Mouse (Mus musculus) intestine, embryonic 16.5 days (tissue): ENCODE measurements around the gene Prr13. TPM values are rescaled to one million over a fixed set of nuclear protein-coding genes. Genes with fewer than 3 reads are reported as not detected.

Experiments
- ATAC-seq: fragments of 200-750 bp; cut with Nextera tagmentation; 2 replicates; pipeline ENCODE4 v1.8.0; 2017; ENCODE audit warnings: moderate TSS enrichment, moderate library complexity
- H3K27ac ChIP-seq: fragments of 300-500 bp; sonication (generic); 2 replicates; pipeline ENCODE4 v1.5.1; 2014; ENCODE audit warnings: mild to moderate bottlenecking, low read length
- H3K27me3 ChIP-seq: fragments of 300-500 bp; sonication (generic); replicated peaks from 2 replicates; pipeline ENCODE4 v1.6.1; 2014; ENCODE audit warnings: low read length, control low read depth, mixed read lengths; ENCODE audit not compliant: control insufficient read depth, insufficient read depth
- H3K36me3 ChIP-seq: fragments of 300-500 bp; sonication (generic); 2 replicates; pipeline ENCODE4 v1.6.1; 2014; ENCODE audit warnings: low read length, control low read depth; ENCODE audit not compliant: control insufficient read depth, insufficient read depth
- H3K4me1 ChIP-seq: fragments of 300-500 bp; sonication (generic); 2 replicates; pipeline ENCODE4 v1.6.1; 2014; ENCODE audit warnings: low read length, control low read depth, mixed read lengths; ENCODE audit not compliant: control insufficient read depth, insufficient read depth
- H3K4me2 ChIP-seq: fragments of 300-500 bp; sonication (generic); 2 replicates; pipeline ENCODE4 v1.6.1; 2014; ENCODE audit warnings: low read depth, low read length, control low read depth
- H3K4me3 ChIP-seq: fragments of 300-500 bp; sonication (generic); 2 replicates; pipeline ENCODE4 v1.5.1; 2014; ENCODE audit warnings: mild to moderate bottlenecking, low read length
- H3K9ac ChIP-seq: fragments of 300-500 bp; sonication (generic); 2 replicates; pipeline ENCODE4 v1.6.1; 2014; ENCODE audit warnings: low read depth, low read length
- H3K9me3 ChIP-seq: fragments of 300-500 bp; sonication (generic); 2 replicates; pipeline ENCODE4 v1.6.1; 2016; ENCODE audit warnings: low read length, control low read depth; ENCODE audit not compliant: control insufficient read depth
- WGBS: fragments of 180-500 bp; shearing (Covaris S2); extraction: QIAGEN DNeasy Blood & Tissue Kit; methylation state at CpG from one replicate; pipeline ENCODE4 v1.1.7; 2014; 5-methylcytosine and 5-hydroxymethylcytosine counted together
- polyA plus RNA-seq: library from polyadenylated mRNA; unstranded; fragments of >200 nt; fragmentation: Nextera tagmentation; extraction: Ambion mirVana; gene quantifications from 2 replicates; pipeline ENCODE4 v1.2.1, GENCODE M21; 2015

Prr13 gene
- polyA plus RNA-seq, 1 experiment from 2014 or later, result 173 TPM

GRCm38 (mm10) chr15:102458050-102458736 lies 635 bp upstream of the Prr13 start:
- Histone ChIP-seq H3K9ac (no peak overlapping the region), H3K4me3 (peak overlapping the region; percentile 62)
- WGBS, result 75% methylated on average over 5 of the region's 5 CpGs

DNA sequence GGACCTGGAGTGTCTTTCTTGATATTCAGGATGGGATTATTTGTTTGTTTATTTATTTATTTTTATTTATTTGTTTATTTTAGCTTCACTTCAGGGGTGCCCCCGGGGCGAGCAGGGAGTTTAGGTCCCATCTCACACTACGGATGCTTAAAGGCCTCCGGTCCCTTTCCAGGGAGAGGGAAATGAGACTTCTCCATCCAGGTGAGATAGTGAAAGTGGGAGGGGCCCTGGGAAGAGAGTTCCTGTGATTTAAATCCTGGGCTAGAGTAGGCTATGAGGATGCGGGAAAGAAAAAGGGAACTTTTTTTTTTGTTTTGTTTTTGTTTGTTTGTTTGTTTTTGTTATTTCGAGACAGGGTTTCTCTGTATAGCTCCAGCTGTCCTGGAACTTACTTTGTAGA lies 553 bp downstream of the Prr13 start:
- H3K4me3 ChIP-seq, result peak overlapping the region; percentile 62
- peaks cover 14% of the 10 kb centered on the region for H3K4me1 ChIP-seq
- no peaks in the 10 kb centered on the region for H3K36me3 ChIP-seq
- peak; percentile 67 for ATAC-seq
- H3K27me3 ChIP-seq, result no peaks in the 10 kb centered on the region
- no peaks in the 10 kb centered on the region for H3K9me3 ChIP-seq
- peak overlapping the region; percentile 71 for H3K9ac ChIP-seq
- H3K4me2 ChIP-seq, result peak overlapping the region; percentile 60
- peak overlapping the region; percentile 65 for H3K27ac ChIP-seq
- 24% methylated on average over 6 of the region's 6 CpGs for WGBS

More at GRCm38 (mm10) chr15:102458050-102458736, 635 bp upstream of the Prr13 start:
- Histone ChIP-seq H3K36me3 (no peaks in the 10 kb centered on the region), H3K4me1 (peaks cover 14% of the 10 kb centered on the region), H3K27ac (peak overlapping the region; percentile 20; the same call in 1 of the 2 replicates), H3K4me2 (peak overlapping the region; percentile 60), H3K27me3 (no peaks in the 10 kb centered on the region), H3K9me3 (no peaks in the 10 kb centered on the region)
- ATAC-seq, result peak; percentile 7; the same call in 1 of the 2 replicates

DNA sequence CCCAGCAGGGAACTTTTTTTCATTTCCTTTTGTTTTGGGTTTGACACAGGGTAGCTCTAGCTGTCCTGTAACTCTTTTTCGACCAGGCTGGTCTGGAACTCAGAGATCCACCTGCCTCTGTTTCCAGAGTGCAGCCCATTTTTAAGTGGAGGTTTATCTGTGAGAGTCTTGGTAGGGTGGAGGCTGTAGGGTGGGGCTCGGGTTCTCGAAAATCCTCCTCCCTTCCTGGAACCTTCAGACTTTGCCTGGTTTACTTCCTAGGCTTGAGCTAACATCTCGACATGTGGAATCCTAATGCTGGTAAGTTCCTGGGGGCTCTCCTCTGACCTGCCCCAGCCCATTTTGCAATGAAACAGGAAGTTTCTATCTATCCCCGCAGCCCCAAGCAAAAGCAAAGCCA lies 1.0 kb downstream of the Prr13 start:
- 0 out of 2 replicates have a peak overlapping the region, but pooled peaks have one; percentile 50 for H3K9ac ChIP-seq
- peak overlapping the region; percentile 50; the same call in 1 of the 2 replicates for H3K27ac ChIP-seq

GRCm38 (mm10) chr15:102460409-102460808 lies 1.6 kb downstream of the Prr13 start:
- no peak for ATAC-seq
- Histone ChIP-seq H3K9me3 (no peaks in the 10 kb centered on the region), H3K9ac (peak overlapping the region; percentile 50; the same call in 1 of the 2 replicates), H3K27me3 (no peaks in the 10 kb centered on the region), H3K36me3 (no peaks in the 10 kb centered on the region), H3K4me1 (peaks cover 14% of the 10 kb centered on the region), H3K4me2 (peak overlapping the region; percentile 60), H3K27ac (peak overlapping the region; percentile 50; the same call in 1 of the 2 replicates), H3K4me3 (peak overlapping the region; percentile 62)
- 81% methylated on average over 12 of the region's 12 CpGs for WGBS

More for the DNA sequence above, 1.0 kb downstream of the Prr13 start:
- Histone ChIP-seq H3K4me1 (peaks cover 14% of the 10 kb centered on the region), H3K4me3 (peak overlapping the region; percentile 62), H3K27me3 (no peaks in the 10 kb centered on the region), H3K4me2 (peak overlapping the region; percentile 60), H3K9me3 (no peaks in the 10 kb centered on the region), H3K36me3 (no peaks in the 10 kb centered on the region)
- peak; percentile 24 for ATAC-seq
- 48% methylated on average over 5 of the region's 5 CpGs for WGBS

- Histone ChIP-seq H3K4me3 (peak overlapping the region; percentile 2; the same call in 1 of the 2 replicates), H3K36me3 (no peaks in the 10 kb centered on the region), H3K9ac (no peak overlapping the region; the same call in 1 of the 2 replicates), H3K27ac (peak overlapping the region; percentile 50; the same call in 1 of the 2 replicates), H3K4me2 (peak overlapping the region; percentile 60; the same call in 1 of the 2 replicates), H3K4me1 (peaks cover 14% of the 10 kb centered on the region), H3K27me3 (no peaks in the 10 kb centered on the region), H3K9me3 (no peaks in the 10 kb centered on the region)
- 55% methylated on average over 4 of the region's 4 CpGs for WGBS
- no peak for ATAC-seq
These were observed 2.1 kb downstream of the Prr13 start for GRCm38 (mm10) chr15:102460971-102461370.

GRCm38 (mm10) chr15:102461430-102462075 lies 2.7 kb downstream of the Prr13 start:
- H3K27me3 ChIP-seq, result no peaks in the 10 kb centered on the region
- WGBS, result 68% methylated on average over 9 of the region's 9 CpGs
- 0 out of 2 replicates have a peak overlapping the region, but pooled peaks have one; percentile 2 for H3K4me3 ChIP-seq
- no peak overlapping the region for H3K9ac ChIP-seq
- H3K4me1 ChIP-seq, result peaks cover 14% of the 10 kb centered on the region
- H3K4me2 ChIP-seq, result peak overlapping the region; percentile 60
- no peak for ATAC-seq
- H3K27ac ChIP-seq, result no peak overlapping the region
- H3K9me3 ChIP-seq, result no peaks in the 10 kb centered on the region
- no peaks in the 10 kb centered on the region for H3K36me3 ChIP-seq

GRCm38 (mm10) chr15:102463666-102464065 lies 4.8 kb downstream of the Prr13 start:
- Histone ChIP-seq H3K27ac (no peak overlapping the region), H3K9me3 (peaks cover 2% of the 10 kb centered on the region; the same call in 1 of the 2 replicates), H3K4me2 (no peak overlapping the region), H3K36me3 (no peaks in the 10 kb centered on the region; the same call in 1 of the 2 replicates), H3K4me3 (no peak overlapping the region), H3K4me1 (peaks cover 14% of the 10 kb centered on the region), H3K27me3 (no peaks in the 10 kb centered on the region), H3K9ac (no peak overlapping the region)
- no peak for ATAC-seq

- Histone ChIP-seq H3K4me3 (no peak overlapping the region), H3K9me3 (peaks cover 3% of the 10 kb centered on the region; the same call in 1 of the 2 replicates)
- ATAC-seq, result no peak
These were observed 10.0 kb downstream of the Prr13 start for GRCm38 (mm10) chr15:102468675-102469370.

DNA sequence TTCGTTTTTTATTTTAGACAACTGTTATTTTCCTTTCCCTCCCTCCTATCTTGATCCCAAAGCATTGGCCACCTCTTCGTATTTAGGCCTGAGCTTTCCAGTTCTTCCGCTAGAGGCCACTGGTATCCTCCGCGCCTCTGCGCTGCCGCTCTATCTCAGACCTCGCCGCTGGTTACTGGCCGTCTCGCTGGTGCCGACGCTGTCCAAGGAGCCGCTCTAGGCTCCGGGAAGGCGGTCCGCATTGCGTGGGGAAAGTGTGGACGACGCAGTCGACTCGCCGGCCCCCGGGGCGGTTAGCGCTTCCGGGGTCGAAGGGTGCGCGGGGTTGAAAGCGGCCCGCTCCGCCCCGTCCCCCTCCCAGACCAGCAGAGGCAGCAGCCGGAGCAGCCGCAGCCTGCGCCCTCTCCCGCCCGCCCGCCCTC lies 11.4 kb downstream of the Prr13 start, which contains the start of gene Pcbp2:
TSS of gene Pcbp2 (plus strand) at position 357 of the 422 bp plus-strand sequence.
- peaks cover 4% of the 10 kb centered on the region for H3K36me3 ChIP-seq
- H3K4me1 ChIP-seq, result peaks cover 3% of the 10 kb centered on the region
- peak; percentile 99 for ATAC-seq

More at GRCm38 (mm10) chr15:102468675-102469370, 10.0 kb downstream of the Prr13 start:
- H3K9ac ChIP-seq, result no peak overlapping the region
- no peaks in the 10 kb centered on the region for H3K27me3 ChIP-seq
- H3K27ac ChIP-seq, result no peak overlapping the region
- H3K36me3 ChIP-seq, result no peaks in the 10 kb centered on the region; the same call in 1 of the 2 replicates
- peaks cover 3% of the 10 kb centered on the region for H3K4me1 ChIP-seq
- whole genome bisulfite sequencing, result 93% methylated on average over 9 of the region's 9 CpGs
- no peak overlapping the region for H3K4me2 ChIP-seq

More for the DNA sequence above, 11.4 kb downstream of the Prr13 start, which contains the start of gene Pcbp2:
- Histone ChIP-seq H3K9me3 (peaks cover 3% of the 10 kb centered on the region; the same call in 1 of the 2 replicates), H3K27ac (peak within 1 kb of the TSS; percentile 97), H3K4me2 (peak within 1 kb of the TSS; percentile 60; the same call in 1 of the 2 replicates), H3K4me3 (peak within 1 kb of the TSS; percentile 65), H3K9ac (peak within 1 kb of the TSS; percentile 86), H3K27me3 (no peaks in the 10 kb centered on the region)
- WGBS, result under 1% methylated on average over 35 of the region's 40 CpGs
